Mouse (Mus musculus) lung, postnatal 36 days (tissue): ENCODE measurements around the gene Sult6b2.

Experiments
- DNase-seq: peaks from one replicate; pipeline ENCODE4 v3.0.0; 2022; ENCODE audit warnings: mixed read lengths

Gene Sult6b2

DNA sequence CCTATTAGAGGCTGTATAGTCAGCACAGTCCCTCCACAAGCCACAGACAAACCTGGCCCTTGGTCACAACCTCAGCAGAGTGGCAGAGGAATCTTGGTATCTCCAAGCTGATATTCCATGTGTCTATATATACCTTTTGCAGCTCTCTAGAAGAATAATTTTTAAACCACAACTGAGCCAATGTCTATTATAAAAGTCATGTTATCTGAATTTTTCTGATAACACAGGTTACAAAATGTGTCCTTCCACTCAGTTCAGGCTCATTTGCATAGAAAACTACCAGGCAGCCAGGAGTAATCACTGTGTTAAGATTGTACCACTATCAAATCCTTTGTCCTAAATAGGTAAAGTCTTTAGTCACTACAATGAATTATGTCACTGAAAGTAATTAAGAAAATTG lies at the start of gene Sult6b2:
Gene Sult6b2, minus strand, starts transcription at position 101 of the 400 bp plus-strand sequence.
- no peak for DNase-seq

DNA sequence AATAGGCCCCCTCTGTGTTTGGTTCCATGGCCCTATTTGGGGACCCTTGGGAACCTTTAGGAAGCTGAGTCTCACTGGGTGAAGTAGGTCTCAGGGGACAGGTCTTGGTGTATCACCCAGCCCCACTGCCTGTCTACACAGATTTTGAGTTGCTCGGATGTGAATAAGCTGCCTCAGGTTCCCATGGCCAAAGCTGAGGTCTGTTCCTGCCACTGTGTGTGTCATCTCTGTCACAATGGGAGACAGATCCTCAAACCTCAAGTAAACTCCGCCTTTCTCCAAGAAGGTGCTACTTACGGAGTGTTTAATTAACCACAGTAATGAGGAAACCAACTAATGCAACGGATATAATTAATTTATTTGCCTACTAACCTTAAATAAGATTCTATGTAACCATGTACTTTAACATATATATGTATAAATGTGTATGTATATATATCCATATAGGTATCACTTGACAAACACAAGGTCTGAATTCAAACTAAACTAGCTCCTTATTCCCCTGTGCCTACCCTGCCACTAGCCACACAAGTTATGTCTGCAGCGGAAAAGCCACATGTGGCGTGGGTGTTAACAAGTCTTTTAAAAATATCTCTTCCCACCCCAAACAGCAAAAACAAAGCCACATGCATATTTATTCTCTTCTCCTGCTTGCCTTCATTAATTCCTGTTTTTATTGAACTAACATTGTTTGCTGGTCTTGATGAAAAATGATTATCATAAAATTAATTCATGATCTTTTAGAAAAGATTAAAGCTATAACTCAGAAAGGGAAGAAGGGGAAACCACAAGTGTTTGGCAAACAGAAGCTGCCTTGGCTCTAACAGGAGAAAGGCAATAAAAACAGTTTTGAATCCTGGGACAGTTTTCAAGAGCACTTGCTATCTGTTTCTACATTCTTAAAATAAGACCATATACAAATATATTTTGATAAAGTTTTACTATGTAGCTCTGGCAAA lies 48.4 kb upstream of the Sult6b2 start:
- DNase-seq, result no peak

DNA sequence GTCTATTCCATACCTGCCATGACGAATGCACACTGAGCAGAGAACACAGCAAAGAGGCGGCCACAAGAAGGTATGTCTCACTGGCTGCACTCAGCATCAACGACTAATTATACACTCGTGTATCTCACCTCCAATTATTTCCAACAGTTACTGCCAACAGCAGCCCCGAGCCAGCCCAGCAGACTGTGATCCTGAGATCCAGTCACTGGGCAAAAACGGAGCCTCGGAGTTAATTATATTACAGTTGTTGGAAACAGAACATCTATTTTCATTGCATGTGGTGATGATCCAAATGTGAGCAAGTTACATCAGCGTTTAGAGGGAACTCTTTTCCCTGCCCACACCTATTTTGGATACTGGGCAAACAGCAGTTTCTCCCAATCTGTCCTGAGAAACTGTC lies 46.1 kb upstream of the Sult6b2 start:
- DNase-seq, result no peak

DNA sequence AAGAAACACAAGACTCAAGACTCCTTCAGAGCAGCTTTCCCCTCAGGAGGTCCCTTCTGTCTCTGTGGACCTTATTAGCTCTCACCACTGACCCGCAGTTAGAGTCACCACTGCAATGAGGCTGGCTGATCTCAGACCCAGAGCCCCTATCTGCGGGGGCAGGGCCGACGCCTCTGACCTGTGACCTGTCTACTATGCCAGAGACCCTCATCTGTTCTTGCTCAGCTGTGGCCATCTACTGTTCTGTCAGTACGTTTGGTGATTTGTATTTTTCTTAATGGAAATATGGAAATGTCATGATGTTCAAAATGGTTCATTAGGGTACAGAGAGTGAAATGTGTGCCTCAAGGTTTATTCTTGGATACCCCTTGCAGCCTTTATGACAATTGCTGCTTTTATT lies 45.0 kb upstream of the Sult6b2 start:
- DNase-seq, result no peak

DNA sequence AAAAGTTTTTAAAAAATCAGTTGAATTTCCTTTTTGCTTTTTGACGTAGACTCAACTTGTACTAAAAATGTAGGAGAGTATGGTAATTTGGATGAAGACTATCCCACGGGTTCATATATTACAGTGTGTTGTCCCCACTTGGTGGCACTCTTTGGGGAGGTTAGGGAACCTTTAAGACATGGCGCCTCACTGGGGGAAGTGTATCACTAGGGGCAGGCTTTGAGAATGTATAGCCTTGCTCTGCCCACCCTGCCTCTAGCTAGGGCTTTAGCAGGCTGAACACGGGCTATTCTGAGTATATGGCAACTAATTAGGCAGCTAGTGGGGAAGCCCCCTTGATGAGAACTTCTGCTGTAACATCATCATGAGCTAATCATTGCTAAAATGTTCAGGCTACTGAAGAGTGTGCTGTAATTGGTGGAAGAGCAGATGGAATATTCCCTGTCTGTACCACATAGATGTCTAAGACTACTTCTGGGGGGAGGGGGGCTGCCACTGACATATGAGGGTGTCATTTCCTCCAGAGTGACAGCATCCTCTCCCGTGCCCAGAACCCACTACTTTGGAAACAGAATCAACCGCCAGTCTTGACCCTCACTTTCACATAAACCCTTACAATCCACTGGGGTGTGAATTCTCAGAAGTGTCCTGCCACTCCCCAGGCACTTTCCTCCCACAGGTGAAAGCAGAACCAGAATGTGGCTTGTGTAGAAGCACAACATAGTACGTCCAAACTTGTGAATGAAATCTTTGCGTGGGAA lies 43.8 kb upstream of the Sult6b2 start:
- no peak for DNase-seq

DNA sequence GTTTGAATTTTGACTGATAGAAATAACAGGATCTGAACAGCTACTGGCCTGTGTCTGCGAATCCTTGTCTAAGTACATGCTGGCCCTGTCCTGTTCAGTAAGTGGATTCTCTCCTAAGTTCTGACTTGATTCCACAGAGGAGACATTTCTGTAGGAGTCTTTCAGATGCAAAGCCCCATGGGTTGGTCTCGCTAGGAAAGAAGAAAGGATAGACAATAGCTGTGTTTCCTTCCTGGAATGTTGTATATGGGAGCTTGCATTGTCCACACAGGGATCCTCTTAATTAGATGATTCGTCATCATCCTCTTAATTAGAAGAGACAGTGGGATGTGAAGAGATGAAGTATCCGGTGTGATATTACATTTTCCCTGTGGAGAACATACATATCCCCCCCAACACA lies 42.6 kb upstream of the Sult6b2 start:
- no peak for DNase-seq

DNA sequence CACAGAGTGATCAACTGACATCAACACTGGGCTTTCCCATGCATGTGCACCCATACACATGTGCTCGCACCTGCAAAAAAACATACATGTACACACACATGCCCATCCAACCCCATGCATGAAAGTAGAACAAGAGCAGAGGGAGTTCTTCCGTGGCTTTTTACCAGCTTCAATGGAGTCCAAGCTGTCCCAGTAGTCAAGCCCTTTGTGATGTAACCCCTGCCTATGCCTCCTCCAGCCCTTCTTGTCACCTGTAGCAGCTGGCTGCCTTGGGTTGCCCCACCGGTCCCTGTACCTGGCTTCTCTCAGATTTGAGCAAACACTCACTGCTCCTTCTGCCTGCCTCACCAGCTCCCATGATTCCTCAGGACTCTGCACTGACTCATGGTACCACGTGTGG lies 40.8 kb upstream of the Sult6b2 start:
- no peak for DNase-seq

DNA sequence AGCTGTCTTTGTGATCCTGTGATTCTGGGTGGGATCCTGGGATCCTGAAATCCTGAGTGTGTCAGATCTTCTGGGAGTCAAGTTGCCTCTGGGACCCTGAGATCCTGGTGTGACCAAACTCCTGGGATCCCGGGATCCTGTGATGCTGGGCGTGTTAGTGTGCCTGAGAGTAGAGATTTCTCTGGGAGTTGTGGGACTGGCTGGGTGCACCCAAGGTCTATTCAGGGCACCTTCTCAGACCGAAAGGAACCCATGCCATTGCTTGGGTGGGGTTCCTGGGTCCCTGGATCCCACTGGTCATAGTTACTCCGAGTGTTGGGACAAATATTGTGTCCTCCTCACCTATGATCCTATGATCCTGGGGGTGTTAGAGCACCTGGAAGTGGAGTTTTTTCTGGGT lies 39.8 kb upstream of the Sult6b2 start:
- DNase-seq, result no peak

DNA sequence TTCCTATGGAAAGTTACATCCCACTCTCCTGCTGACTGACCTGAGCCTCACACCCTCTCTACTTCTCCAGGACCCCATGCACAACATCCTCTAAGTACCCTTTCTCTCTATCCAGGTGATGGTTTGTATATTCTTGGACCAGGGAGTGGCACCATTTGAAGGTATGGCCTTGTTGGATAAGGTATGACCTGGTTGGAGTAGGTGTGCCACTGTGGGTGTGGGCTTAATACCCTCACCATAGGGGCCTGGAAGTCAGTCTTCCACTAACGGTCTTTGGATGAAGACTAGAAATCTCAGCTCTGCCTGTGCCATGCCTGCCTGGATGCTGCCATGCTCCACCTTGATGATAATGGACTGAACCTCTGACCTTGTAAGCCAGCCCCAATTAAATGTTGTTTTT lies 34.2 kb upstream of the Sult6b2 start:
- DNase-seq, result no peak

DNA sequence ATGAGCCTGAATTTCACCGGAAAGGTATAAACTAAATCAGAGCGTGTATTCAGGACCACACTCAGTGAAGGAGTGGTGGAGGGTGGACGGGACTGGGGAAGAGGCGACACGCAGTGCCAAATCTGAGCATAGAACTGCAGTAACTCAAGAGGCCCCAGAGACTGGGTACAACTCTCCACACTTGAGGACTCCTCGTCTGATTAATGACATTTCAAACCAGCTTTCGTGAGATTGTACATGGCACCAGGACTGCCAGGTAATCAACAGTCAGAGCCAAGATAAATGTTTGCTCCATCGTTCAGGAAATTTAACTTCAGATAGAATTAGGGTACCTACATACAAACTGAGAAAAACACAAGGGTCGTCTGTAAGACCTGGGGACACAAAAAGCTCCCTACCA lies 33.0 kb upstream of the Sult6b2 start:
- DNase-seq, result no peak

DNA sequence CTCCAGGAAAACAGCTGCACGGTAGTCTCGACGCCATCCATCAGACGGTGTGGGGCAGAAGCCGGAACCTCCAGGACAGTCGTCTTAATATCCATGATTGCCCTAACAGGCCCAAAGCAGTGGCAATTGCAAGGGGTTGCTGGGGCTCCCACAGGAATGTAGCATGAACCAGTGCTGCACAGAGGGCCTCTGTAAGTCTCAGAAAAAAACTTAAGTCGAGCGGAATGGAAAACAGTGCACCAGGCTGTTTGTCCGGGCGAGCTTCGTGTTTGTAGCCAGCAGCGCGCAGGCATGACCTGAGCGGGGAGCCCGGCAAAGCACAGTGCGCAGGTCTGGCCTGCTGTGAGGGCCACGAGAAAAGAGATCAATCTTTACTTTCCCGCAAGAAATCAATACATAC lies 31.4 kb upstream of the Sult6b2 start:
- DNase-seq, result no peak

DNA sequence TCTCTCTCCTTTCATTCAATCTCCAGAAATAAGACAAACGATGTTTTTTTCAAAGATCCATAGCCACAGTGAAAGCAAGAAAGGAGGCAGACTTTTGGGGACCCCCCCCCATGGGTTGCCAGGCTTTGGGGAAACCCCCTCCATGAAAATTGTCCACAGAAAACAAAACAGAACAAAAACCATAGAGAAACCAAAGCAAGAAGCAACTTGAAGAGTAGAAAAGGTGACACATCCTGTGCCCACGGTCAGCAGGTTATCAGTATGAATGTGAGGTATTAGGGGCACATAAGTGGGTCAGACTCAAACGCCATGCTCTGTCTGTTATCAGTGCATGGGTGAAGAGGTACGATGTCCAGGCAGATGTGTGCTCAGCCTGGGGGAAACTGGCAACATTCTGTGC lies 30.6 kb upstream of the Sult6b2 start:
- DNase-seq, result no peak

DNA sequence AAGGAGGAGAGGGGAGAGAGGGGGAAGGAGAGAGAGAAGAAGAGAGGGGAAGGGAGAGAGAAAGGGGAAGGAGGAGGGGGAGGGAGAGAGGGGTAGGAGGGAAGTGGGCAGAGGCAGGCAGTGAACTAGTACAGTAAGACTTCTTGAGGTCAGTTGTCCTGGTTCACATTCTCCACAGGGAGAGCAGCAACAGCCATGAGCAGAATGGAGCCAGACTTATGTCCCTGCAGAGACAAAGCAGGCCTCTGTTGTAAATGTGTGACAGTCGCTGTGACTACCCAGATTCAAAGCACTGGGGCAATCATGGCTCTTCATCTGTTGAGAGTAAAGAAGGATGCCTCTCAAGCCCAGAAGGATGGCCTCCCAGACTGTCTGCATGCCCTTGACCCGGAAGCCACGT lies 27.4 kb upstream of the Sult6b2 start:
- DNase-seq, result no peak

DNA sequence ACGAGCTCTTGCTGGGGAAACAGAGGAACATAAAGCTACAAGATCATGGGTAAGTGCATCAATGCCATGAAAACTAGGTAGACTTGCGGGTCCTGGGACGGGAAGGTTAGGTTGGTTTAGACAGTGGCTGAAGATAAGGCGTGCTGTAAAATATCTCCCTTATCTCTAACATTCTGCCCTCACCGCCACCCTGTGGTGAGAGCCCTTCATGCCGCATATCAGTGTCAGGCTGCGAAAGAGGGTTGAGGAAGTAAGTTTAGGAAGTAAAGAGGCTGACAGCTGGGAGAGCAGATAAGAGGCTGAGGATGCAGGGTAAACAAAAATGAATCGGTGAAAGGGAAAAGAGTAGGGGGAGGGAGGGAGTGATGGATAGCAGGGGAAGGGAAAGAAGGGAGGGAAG lies 26.9 kb upstream of the Sult6b2 start:
- no peak for DNase-seq

DNA sequence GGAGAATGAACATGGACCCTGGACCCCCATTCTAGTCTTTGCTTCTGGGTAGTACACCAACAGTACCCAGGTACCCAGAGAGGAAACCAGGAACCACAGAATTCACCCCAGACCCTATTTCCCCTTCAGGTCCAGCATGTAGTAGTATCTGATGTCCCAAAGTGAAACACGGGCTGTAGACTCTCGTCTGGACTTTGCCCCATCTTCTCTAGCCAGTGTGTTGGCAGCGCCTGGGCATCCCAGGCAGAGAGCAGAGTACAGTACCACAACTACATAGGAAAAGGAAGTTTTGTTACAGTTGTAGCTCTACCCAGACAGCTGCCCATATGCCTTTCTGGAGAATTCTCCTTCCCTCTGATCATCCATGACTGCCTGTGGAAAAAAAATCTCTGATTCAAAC lies 25.9 kb upstream of the Sult6b2 start:
- DNase-seq, result no peak

DNA sequence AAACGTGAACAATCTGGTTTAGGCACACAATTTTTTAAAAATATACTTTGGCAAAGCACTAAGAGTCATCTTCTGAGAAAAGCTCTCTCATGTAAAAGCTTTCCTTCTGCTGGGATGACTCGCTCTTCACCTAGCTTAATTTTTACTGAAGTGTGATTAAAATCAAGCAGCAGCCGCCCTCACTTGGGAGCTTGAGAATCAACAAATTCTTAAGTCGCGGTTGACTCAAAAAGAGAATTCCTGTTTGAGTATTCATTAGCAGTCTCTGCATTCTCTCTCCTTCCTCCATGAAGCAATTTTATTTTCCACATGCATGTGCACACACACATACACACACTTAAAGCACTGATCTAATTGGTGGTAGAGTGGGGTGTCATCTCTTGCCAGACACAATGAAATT lies 21.1 kb upstream of the Sult6b2 start:
- no peak for DNase-seq

DNA sequence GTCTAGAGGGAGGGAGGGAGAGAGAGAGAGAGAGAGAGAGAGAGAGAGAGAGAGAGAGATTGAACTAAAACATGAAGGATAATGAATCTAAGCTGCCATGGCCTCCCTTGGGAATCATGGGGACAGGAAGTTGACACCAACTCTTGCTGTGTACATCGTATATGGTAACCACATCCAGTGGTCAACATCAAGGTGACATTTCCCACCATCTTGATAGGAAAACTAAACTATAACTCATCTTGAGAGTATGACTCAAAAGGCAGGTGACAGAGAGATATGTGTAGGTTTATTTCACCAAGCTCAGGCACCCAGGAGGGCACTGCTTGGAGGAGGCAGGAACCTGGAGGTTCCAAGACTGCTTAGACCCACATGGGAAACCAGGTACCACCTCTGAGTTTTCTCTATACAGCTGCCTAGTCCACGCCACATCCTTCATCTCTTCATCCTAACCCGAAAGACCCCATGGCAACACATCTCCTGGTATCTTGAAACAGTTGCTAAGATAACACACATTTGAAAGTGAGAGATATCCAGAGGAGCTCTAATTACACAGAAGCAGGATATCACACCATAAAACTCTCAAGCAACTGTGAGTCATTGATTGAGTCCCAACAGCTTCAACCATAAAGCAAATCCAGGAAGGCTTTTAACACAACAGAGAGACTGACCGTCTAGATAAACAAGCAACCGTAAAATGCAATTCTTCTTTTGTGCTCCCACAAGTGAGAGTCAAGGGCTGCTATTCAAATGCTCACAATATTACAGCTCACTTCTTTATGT lies 18.9 kb upstream of the Sult6b2 start:
- DNase-seq, result no peak

DNA sequence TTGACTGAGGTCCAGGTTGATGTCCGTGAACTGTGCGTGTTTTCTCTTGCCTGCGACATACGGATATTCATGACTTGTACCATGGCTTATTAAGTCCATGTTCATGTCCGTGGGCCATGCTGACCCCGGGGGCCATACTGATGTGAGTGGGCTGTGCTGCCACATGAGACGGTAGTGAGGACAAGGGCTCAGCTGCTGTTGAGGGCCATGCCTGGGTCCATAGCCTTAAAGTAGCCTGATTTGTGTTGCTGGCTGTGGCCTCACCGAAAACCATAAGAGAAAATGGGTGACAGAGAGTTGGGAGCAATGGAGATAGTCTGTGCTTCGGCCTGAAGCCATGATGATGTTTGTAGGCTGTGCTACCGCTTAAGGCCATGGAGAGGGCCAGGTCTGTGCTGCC lies 14.0 kb upstream of the Sult6b2 start:
- DNase-seq, result no peak

DNA sequence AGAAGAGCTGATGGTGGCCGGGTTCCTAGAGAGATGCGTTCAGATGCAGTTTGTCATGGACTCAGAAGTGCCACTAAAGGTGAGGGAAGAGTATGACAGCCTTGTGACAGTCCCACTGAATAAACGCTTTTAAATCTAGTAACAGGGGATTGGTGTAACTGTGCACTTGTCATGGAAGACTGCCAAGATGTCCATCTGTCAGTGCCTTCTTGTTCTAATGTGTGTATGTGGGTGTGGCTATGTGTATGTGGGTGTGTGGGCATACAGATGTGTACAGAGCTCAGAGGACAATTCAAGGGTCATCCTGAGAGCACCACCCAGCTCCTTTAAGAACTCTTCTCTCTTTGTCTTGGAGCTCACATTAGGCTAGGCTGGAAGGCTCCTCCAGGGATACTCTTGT lies 11.2 kb upstream of the Sult6b2 start:
- DNase-seq, result no peak

DNA sequence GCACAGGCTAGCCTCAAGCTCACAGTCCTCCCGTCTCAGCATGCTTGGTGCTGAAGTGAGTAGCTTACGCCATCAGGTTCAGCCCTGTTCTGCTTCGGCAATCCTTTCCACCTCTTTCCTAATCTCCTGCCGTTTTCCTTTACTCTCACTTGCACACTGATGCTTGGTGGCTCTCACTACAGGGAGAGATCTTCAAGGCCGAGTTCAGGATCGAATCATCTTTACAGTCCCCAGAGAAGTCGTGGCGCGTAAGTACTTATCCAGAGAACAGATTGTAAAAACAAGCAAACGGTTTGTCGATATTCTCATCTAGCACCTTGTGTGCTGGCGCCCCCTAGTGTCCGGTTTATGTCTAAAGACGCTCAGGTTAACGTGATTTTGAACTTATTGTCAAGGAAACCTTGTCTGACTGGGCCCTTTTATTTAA lies 10.2 kb upstream of the Sult6b2 start:
- peak; percentile 92 for DNase-seq

DNA sequence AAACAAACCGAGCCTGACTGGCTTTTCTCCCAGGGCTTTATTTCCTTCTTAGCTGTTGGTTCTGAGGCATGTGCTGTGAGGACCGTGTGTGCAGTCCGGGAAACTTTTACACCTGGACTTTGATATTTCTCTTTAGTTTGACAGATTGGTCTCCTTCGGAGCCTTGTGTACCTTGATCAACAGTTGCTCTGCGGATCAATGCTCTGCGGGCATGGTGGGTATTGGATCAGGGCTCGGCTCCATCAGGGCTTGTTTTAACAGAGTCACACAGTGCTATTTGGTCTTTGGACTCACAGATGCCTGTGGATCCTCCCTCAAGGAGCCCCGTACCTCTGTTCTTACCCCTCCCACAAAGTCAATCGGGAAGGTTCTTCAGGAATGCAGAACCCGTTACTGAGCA lies 9.7 kb upstream of the Sult6b2 start:
- DNase-seq, result no peak

DNA sequence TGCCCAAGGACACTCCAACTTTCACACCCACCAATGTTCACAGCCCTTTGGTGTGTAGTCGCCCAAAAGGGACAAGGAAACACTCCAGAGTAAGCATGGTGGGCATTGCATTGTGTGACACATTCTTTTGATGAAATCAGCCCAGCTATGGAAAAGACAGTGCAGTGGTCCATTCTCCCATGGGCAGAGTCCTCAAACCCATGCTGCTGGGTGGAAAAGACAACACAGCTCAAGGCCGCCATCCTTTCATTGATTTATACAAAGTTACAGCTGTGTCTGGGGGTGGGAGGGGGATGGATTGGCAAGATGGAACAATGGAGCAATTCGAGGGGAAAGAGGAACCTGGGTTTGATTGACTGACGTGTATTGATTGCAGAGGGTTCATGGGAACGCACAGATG lies 8.7 kb upstream of the Sult6b2 start:
- no peak for DNase-seq

DNA sequence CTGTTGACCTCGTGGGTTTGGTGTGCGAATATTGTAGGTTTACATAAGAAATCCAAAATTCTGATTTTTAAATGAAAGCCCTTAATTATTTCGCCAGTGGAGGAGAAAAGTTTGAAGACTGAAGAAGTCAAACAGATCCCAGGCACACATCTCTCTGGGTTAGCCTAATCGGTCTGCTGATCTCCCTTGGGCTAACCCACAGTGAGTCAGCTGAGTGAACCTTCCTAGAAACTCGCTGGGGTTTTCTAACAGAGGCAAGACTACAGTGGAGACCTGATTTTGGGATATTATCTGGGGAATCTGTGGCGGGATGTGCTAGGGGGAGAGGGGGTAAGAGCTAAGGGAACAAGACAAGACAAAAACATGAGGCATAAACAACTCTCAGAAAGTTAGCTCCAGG lies 5.9 kb upstream of the Sult6b2 start:
- no peak for DNase-seq
